Mouse (Mus musculus): ENCODE results near the gene Pdzk1. TPM values are rescaled to one million over a fixed set of nuclear protein-coding genes. Genes with fewer than 3 reads are reported as not detected.
A peak's percentile ranks its signal among the peaks of the same experiment; 100 is the strongest.

Gene Pdzk1
- polyA plus RNA-seq, 1 experiment from 2014 or later: 33.5 TPM

DNA sequence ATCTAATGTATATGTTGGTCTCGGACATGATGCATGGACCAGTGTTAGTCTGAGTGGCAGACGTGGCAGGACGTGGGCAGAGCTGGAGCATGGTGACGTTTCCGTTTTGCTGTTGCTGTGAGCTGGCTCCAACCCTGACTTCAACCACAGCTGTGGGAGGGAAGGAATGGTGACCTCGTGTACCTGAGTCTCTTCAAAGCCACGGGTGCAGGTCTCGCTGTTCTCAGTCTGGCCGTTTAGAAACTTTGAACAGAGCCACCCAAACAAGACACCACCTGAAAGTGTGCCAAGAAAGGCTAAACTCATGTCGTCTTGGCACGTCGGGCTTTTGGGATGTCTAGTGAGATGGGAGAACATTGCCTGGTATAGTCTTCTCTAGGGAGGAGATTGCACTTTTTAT lies 17.9 kb downstream of the Pdzk1 start:
- Histone ChIP-seq H3K36me3 (ENCODE audit: control insufficient read depth, insufficient read depth) (no peaks in the 10 kb centered on the region), H3K4me1 (ENCODE audit: control insufficient read depth, low read depth, low read length) (peaks cover 14% of the 10 kb centered on the region), H3K9me3 (replicated peaks; ENCODE audit: control insufficient read depth, low read length) (no peaks in the 10 kb centered on the region), H3K4me2 (ENCODE audit: low read depth, low read length) (no peak overlapping the region), H3K9ac (ENCODE audit: low read depth, low read length) (no peak overlapping the region), H3K27me3 (ENCODE audit: control insufficient read depth, insufficient read depth, low read depth, low read length) (no peaks in the 10 kb centered on the region), H3K4me3 (ENCODE audit: low read depth, low read length) (no peak overlapping the region), H3K27ac (ENCODE audit: low read length) (no peak overlapping the region)
- no peak for ATAC-seq (ENCODE audit: low read depth)
- WGBS (ENCODE audit: insufficient replicate concordance): 38% methylated on average over 12 of the region's 12 CpGs

DNA sequence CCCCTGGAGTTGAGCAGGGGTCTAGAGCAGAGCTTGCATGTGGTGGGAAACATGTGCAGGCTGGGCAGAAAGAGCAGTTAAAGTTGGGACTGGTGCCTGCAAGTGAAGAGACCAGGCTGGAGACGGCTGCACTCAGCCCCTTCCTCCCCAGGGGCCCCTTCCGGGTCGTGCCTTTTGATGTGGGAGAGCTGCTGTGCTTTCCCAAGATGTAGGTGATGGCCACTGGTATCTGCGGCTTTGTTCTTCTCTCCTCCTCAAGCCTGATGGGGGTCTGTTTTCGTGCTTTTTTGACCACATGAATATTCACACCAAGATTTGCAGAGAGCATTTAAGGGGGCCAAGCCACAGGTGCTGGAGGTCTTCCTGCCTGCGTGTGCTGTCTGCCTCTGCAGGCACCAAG lies 18.6 kb downstream of the Pdzk1 start:
- Histone ChIP-seq H3K27ac (ENCODE audit: low read length) (no peak overlapping the region), H3K4me1 (ENCODE audit: control insufficient read depth, low read depth, low read length) (peaks cover 14% of the 10 kb centered on the region), H3K4me2 (ENCODE audit: low read depth, low read length) (no peak overlapping the region), H3K9ac (ENCODE audit: low read depth, low read length) (no peak overlapping the region), H3K27me3 (ENCODE audit: control insufficient read depth, insufficient read depth, low read depth, low read length) (no peaks in the 10 kb centered on the region), H3K36me3 (ENCODE audit: control insufficient read depth, insufficient read depth) (no peaks in the 10 kb centered on the region), H3K9me3 (replicated peaks; ENCODE audit: control insufficient read depth, low read length) (no peaks in the 10 kb centered on the region), H3K4me3 (ENCODE audit: low read depth, low read length) (no peak overlapping the region)
- no peak for ATAC-seq (ENCODE audit: low read depth)
- 19% methylated on average over 6 of the region's 6 CpGs for WGBS (ENCODE audit: insufficient replicate concordance)

DNA sequence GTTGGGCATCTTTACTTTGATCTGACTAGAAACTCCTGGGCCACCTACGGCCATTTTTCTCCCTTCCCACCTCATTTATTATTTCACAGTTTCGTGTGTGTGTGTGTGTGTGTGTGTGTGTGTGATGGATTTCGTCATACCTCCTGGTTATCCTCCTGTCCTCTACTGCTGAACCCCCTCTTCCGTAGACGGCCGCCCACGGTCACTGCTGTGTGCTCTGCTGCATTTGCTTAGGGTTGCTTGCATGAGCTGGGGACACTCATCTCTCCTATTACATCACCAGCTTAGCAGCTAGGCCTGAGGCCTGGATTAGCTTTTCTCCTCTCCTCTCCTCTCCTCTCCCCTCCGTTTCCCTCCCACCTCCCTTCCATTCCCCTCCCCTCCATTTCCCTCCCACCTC lies 19.4 kb downstream of the Pdzk1 start:
- Histone ChIP-seq H3K9me3 (replicated peaks; ENCODE audit: control insufficient read depth, low read length) (no peaks in the 10 kb centered on the region), H3K4me2 (ENCODE audit: low read depth, low read length) (no peak overlapping the region), H3K4me1 (ENCODE audit: control insufficient read depth, low read depth, low read length) (peaks cover 14% of the 10 kb centered on the region), H3K4me3 (ENCODE audit: low read depth, low read length) (no peak overlapping the region), H3K27me3 (ENCODE audit: control insufficient read depth, insufficient read depth, low read depth, low read length) (no peaks in the 10 kb centered on the region), H3K27ac (ENCODE audit: low read length) (no peak overlapping the region), H3K36me3 (ENCODE audit: control insufficient read depth, insufficient read depth) (no peaks in the 10 kb centered on the region), H3K9ac (ENCODE audit: low read depth, low read length) (no peak overlapping the region)
- peak; percentile 84 for ATAC-seq (ENCODE audit: low read depth)
- 35% methylated on average over 7 of the region's 8 CpGs for WGBS (ENCODE audit: insufficient replicate concordance)

DNA sequence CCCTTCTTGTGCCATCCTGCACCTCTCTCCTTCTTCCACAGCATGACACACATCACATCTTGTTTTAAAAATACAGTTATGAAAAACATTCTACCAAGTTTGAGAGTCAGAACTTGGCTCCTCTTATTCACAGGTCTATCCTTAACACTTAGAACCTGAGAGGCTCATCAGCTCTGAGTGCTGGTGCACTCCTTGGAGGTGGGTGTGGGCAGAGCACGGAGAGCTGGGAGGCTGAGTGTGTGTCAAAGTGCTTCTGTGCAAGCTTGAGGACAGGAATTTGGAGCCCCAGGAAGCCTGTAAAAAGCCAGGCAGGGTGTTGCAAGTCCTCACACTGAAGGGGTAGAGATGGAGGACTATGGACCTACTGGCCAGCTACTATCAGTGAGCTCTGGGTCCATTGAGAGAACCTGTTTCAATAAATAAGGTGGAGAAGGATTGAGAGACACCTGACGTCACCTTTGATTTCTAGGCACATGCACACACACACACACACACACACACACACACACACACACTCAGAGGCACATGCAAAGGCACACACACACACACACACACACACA lies 20.2 kb downstream of the Pdzk1 start:
- Histone ChIP-seq H3K9me3 (replicated peaks; ENCODE audit: control insufficient read depth, low read length) (no peaks in the 10 kb centered on the region), H3K4me3 (ENCODE audit: low read depth, low read length) (no peak overlapping the region), H3K27ac (ENCODE audit: low read length) (no peak overlapping the region), H3K9ac (ENCODE audit: low read depth, low read length) (no peak overlapping the region), H3K27me3 (ENCODE audit: control insufficient read depth, insufficient read depth, low read depth, low read length) (no peaks in the 10 kb centered on the region), H3K36me3 (ENCODE audit: control insufficient read depth, insufficient read depth) (no peaks in the 10 kb centered on the region), H3K4me1 (ENCODE audit: control insufficient read depth, low read depth, low read length) (peaks cover 14% of the 10 kb centered on the region), H3K4me2 (ENCODE audit: low read depth, low read length) (no peak overlapping the region)
- 43% methylated on average over 2 of the region's 2 CpGs for WGBS (ENCODE audit: insufficient replicate concordance)
- 0 out of 2 replicates have a peak, but pooled peaks have one; percentile 32 for ATAC-seq (ENCODE audit: low read depth)

- no peak for ATAC-seq (ENCODE audit: low read depth)
- WGBS (ENCODE audit: insufficient replicate concordance): 42% methylated on average over 6 of the region's 6 CpGs
- no peaks in the 10 kb centered on the region for H3K27me3 ChIP-seq (ENCODE audit: control insufficient read depth, insufficient read depth, low read depth, low read length)
- H3K9me3 ChIP-seq (replicated peaks; ENCODE audit: control insufficient read depth, low read length): no peaks in the 10 kb centered on the region
- peaks cover 8% of the 10 kb centered on the region for H3K4me1 ChIP-seq (ENCODE audit: control insufficient read depth, low read depth, low read length)
- no peak overlapping the region for H3K27ac ChIP-seq (ENCODE audit: low read length)
- no peaks in the 10 kb centered on the region for H3K36me3 ChIP-seq (ENCODE audit: control insufficient read depth, insufficient read depth)
- no peak overlapping the region for H3K9ac ChIP-seq (ENCODE audit: low read depth, low read length)
- no peak overlapping the region for H3K4me3 ChIP-seq (ENCODE audit: low read depth, low read length)
- no peak overlapping the region for H3K4me2 ChIP-seq (ENCODE audit: low read depth, low read length)
Observed at GRCm38 (mm10) chr3:96852561-96852960, 23.5 kb downstream of the Pdzk1 start.

DNA sequence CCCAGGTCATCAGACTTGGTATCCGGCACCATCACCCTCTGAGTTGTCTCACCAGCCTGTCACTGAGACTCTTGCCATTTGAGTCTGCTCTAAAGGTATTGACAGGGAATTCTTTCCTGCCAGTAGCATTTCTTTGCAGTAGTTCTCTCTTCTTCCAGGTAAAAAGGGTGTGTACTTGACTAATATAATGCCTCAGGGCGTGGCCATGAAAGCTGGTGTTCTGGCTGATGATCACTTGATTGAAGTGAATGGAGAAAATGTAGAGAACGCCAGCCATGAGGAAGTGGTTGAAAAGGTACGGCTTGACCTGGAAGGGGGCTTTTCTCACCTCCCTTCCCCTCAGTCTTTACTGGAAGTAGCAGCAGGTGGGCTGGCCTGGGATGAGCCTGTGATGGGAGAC lies 25.3 kb downstream of the Pdzk1 start:
- WGBS (ENCODE audit: insufficient replicate concordance): 56% methylated on average over 4 of the region's 4 CpGs

DNA sequence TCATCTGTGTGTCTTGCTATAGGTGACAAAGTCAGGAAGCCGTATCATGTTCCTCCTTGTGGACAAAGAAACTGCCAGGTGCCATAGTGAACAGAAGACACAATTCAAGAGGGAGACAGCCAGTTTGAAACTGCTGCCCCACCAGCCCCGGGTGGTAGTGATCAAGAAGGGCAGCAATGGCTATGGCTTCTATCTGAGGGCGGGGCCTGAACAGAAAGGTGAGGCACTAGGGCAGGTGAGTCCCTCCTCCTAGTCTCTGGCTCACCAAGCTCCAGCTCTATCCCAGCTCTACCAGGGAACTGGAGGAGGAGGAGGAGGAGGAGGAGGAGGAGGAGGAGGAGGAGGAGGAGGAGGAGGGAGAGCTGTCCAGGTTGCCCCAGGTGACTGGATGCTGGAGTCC lies 26.7 kb downstream of the Pdzk1 start:
- no peak for ATAC-seq (ENCODE audit: low read depth)
- WGBS (ENCODE audit: insufficient replicate concordance): 50% methylated on average over 3 of the region's 3 CpGs
- Histone ChIP-seq H3K9me3 (replicated peaks; ENCODE audit: control insufficient read depth, low read length) (no peaks in the 10 kb centered on the region), H3K4me3 (ENCODE audit: low read depth, low read length) (no peak overlapping the region), H3K36me3 (ENCODE audit: control insufficient read depth, insufficient read depth) (no peaks in the 10 kb centered on the region; the same call in 1 of the 2 replicates), H3K4me1 (ENCODE audit: control insufficient read depth, low read depth, low read length) (no peaks in the 10 kb centered on the region), H3K27me3 (ENCODE audit: control insufficient read depth, insufficient read depth, low read depth, low read length) (no peaks in the 10 kb centered on the region), H3K9ac (ENCODE audit: low read depth, low read length) (no peak overlapping the region), H3K27ac (ENCODE audit: low read length) (no peak overlapping the region), H3K4me2 (ENCODE audit: low read depth, low read length) (no peak overlapping the region)

More for the DNA sequence above, 25.3 kb downstream of the Pdzk1 start:
- Histone ChIP-seq H3K4me2 (ENCODE audit: low read depth, low read length) (no peak overlapping the region), H3K9me3 (replicated peaks; ENCODE audit: control insufficient read depth, low read length) (no peaks in the 10 kb centered on the region), H3K9ac (ENCODE audit: low read depth, low read length) (no peak overlapping the region), H3K27ac (ENCODE audit: low read length) (no peak overlapping the region), H3K36me3 (ENCODE audit: control insufficient read depth, insufficient read depth) (no peaks in the 10 kb centered on the region), H3K4me1 (ENCODE audit: control insufficient read depth, low read depth, low read length) (no peaks in the 10 kb centered on the region), H3K4me3 (ENCODE audit: low read depth, low read length) (no peak overlapping the region), H3K27me3 (ENCODE audit: control insufficient read depth, insufficient read depth, low read depth, low read length) (no peaks in the 10 kb centered on the region)
- no peak for ATAC-seq (ENCODE audit: low read depth)

DNA sequence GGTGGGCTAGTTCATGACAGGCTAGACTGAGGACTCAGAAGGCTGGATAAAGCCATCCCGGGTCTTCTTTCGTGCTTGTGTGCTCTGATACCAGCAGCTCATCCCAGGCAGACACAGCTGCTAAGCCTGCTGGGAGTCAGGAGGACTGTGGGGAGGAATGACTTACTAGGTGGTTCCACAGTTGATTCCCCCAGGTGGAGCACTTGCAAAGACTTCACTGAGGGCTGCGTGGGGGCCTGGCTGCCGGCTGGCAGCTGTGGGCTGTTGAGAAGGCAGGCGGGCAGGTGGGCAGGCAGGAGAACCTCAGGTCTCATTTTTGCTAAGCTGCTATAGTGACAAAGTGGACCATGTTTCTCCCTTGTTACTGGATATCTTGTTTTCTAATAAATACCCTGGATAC lies 31.4 kb downstream of the Pdzk1 start:
- Histone ChIP-seq H3K36me3 (ENCODE audit: control insufficient read depth, insufficient read depth) (no peaks in the 10 kb centered on the region; the same call in 1 of the 2 replicates), H3K9ac (ENCODE audit: low read depth, low read length) (no peak overlapping the region), H3K4me3 (ENCODE audit: low read depth, low read length) (no peak overlapping the region), H3K4me1 (ENCODE audit: control insufficient read depth, low read depth, low read length) (no peaks in the 10 kb centered on the region), H3K4me2 (ENCODE audit: low read depth, low read length) (no peak overlapping the region), H3K27ac (ENCODE audit: low read length) (no peak overlapping the region), H3K9me3 (replicated peaks; ENCODE audit: control insufficient read depth, low read length) (no peaks in the 10 kb centered on the region), H3K27me3 (ENCODE audit: control insufficient read depth, insufficient read depth, low read depth, low read length) (no peaks in the 10 kb centered on the region)
- 78% methylated on average over 5 of the region's 5 CpGs for WGBS (ENCODE audit: insufficient replicate concordance)
- no peak for ATAC-seq (ENCODE audit: low read depth)

- H3K9ac ChIP-seq (ENCODE audit: low read depth, low read length): no peak overlapping the region
- no peak for ATAC-seq (ENCODE audit: low read depth)
- no peaks in the 10 kb centered on the region for H3K27me3 ChIP-seq (ENCODE audit: control insufficient read depth, insufficient read depth, low read depth, low read length)
- H3K4me1 ChIP-seq (ENCODE audit: control insufficient read depth, low read depth, low read length): no peaks in the 10 kb centered on the region
- WGBS (ENCODE audit: insufficient replicate concordance): 75% methylated on average over 3 of the region's 3 CpGs
- H3K9me3 ChIP-seq (replicated peaks; ENCODE audit: control insufficient read depth, low read length): no peaks in the 10 kb centered on the region
- no peak overlapping the region for H3K4me3 ChIP-seq (ENCODE audit: low read depth, low read length)
- H3K4me2 ChIP-seq (ENCODE audit: low read depth, low read length): no peak overlapping the region
- no peak overlapping the region for H3K27ac ChIP-seq (ENCODE audit: low read length)
- H3K36me3 ChIP-seq (ENCODE audit: control insufficient read depth, insufficient read depth): peaks cover 9% of the 10 kb centered on the region
Observed at GRCm38 (mm10) chr3:96867863-96868262, 38.8 kb downstream of the Pdzk1 start.

All from liver, embryonic 16.5 days (tissue).